Mouse (Mus musculus) hematopoietic stem cell, adult 5-6 weeks (primary cell): ENCODE measurements around the gene Igdcc3. TPM values are rescaled to one million over a fixed set of nuclear protein-coding genes. Genes with fewer than 3 reads are reported as not detected.

Source experiments
- ATAC-seq, 2 experiments: fragments of 125-278 bp in 1 of 2; replicated peaks in 1 of 2; 2 replicates each; pipeline ENCODE4 v1.8.0; 2016 to 2017; ENCODE audit warnings: inconsistent platforms in 2 of 2, mild to moderate bottlenecking in 2 of 2, moderate number of reproducible peaks in 2 of 2, low read depth in 1 of 2, moderate TSS enrichment in 1 of 2; ENCODE audit not compliant: low FRiP score in 2 of 2, poor library complexity in 2 of 2, severe bottlenecking in 2 of 2, insufficient read depth in 1 of 2, low TSS enrichment in 1 of 2
- total RNA-seq: library from RNA; stranded (forward); fragments of 172-1452, 232-1000 nt; gene quantifications from 2 replicates; pipeline ENCODE4 v1.2.3, GENCODE M21; 2017

The Igdcc3 gene
- not detected in 2 replicates for total RNA-seq

GRCm38 (mm10) chr9:65140936-65141305 is at the start of gene Igdcc3:
Igdcc3 (plus strand) TSS chr9:65141189.
- ATAC-seq, result no peak

DNA sequence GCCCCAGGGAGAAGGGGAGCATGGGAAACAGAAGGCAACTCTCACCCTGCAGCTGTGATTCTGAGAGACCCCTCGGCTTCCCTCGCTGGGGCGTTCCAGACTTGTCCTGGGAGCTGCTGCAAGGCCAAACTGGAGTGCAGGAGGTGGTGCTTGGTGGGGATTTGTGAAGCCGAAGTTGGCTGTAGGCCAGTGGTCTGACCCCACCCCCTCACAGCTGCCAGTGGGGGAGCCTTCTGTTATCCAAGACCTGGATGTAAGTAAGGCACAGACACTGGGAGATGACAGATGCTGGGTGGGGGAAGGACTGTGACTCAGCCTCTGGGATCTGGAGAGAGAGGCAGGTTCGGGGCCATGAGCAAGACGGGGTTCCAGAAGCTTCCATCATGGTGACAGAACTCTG is 46.8 kb upstream of the Igdcc3 start:
- ATAC-seq, result no peak

GRCm38 (mm10) chr9:65100991-65101685 is 39.9 kb upstream of the Igdcc3 start, which contains the start of gene Igdcc4:
Igdcc4 (plus strand) TSS chr9:65101486.
- no peak for ATAC-seq

DNA sequence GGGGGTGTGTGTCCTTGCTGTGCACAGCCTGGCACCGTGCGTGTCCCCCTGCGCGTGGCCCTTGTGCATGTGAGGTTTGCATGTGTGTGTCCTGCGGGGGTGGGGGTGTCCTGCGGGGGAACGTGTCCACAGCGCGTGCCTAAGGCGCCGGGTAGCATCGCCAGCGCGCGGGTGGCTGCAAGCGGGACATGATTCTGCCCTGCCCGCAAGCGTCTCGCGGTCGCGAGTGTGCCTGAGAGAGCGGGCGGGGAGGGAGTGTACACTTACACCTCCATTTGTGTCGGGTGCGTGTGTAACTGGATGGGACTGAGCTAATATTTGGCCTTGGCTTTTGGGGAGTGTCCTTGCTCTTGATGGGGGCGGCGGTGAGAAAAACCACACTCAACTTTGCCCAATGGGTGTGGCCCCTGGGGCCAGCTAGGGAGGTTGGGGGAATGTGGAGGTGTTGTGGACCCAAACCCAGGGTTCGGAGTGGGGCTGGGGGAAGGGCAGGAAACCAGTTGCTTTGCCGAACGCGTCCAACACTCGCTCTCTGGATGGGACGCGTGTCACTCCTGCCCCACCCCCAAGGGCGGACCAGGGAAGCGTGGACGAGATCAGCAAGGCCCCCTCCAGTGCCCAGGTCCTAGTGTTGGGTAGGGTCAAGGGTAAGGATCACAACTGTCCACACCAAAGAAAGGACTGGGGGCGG is 39.2 kb upstream of the Igdcc3 start:
- 0 out of 4 replicates have a peak, but pooled peaks of 1 of the 2 experiments have one; percentile 13 for ATAC-seq

DNA sequence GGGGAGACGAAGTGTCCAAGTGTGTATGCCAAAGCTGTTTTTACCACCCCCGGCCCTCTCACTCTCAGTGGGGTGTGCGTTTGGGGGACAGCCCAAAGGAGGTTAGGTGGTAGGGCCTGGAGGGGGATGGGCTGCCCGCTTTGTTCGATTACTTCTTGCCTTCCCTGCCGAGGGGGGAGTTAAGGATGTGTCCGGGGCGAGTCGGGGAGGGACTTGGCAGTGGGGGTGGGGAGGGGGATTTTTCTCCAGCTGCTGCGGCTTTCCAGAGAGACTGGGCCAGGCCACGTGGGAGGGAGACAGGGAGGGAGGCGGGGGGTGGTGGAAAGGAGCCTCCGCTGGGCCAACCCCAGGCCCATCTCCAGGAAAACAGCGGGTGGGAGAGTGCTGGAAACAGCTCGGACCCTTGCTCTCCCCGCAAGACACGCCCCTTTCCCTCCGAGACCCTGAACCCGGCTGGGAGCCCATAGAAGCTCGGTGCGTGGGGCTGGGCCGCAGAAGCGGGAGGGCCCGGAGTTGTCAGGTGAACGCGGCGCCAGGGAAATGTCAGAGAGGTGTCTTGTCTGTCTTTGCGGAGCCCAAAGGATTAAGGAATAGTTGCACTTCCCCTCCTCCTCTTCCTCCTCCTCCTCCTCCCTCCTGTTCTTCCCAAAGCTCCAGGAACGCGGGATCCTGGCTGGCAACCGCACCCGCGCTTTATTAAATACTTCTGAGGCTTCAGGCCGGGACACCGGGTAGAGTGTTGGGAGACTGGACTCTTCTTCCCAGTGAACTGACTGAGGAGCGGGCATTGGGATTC is 38.4 kb upstream of the Igdcc3 start:
- no peak for ATAC-seq

GRCm38 (mm10) chr9:65103173-65103752 is 37.7 kb upstream of the Igdcc3 start:
- no peak for ATAC-seq

DNA sequence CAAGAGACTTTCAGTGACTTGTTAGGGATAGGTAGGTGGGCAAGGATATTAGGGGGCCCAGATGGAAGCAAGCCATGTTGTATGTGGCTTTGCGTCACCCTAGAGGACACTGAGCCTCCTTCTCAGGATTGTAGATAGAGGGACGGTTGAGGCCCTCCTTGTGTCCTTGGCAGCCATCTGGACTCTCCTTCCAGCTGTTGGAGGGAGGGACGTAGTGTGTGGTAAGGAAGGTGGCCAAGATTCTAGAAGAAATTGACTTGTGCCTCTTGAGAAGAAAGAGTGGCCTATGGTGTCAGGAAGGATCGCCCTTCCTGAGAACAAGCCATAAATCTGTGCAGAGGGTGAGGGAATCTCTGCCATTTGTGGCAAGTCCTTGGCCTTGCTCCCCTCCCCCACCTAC is 34.2 kb upstream of the Igdcc3 start:
- no peak for ATAC-seq

- no peak for ATAC-seq
These were observed 33.1 kb upstream of the Igdcc3 start for GRCm38 (mm10) chr9:65107893-65108292.

- ATAC-seq, result no peak
These were observed 31.6 kb upstream of the Igdcc3 start for GRCm38 (mm10) chr9:65109132-65110072.

- ATAC-seq, result no peak
These were observed 29.3 kb upstream of the Igdcc3 start for GRCm38 (mm10) chr9:65111698-65112097.

- ATAC-seq, result 0 out of 4 replicates have a peak, but pooled peaks of 1 of the 2 experiments have one; percentile 10
These were observed 27.3 kb upstream of the Igdcc3 start for GRCm38 (mm10) chr9:65113694-65114093.

DNA sequence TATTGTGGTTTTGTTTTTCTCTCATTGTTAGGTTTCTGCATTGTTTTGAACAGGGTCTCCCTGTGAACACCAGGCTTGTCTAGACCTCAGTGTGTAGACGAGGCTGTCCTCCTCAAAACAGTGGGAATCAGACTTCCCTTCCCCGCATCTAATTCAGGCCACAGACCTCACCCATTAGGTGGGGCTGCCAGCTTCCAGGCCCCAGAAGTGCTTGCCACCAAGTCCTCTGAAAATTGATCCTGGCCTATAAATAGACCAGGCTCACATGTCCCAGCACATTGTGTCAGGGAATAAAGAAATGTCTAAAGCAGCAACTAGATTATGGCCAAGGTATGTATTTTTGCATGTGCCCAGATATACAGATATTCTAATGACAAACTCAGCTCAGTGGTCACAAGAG is 25.1 kb upstream of the Igdcc3 start:
- no peak for ATAC-seq

- no peak for ATAC-seq
These were observed 23.5 kb upstream of the Igdcc3 start for GRCm38 (mm10) chr9:65117516-65117915.

- ATAC-seq, result peak; percentile 63 to 83; a peak in 3 of 4 replicates
These were observed 20.1 kb upstream of the Igdcc3 start for GRCm38 (mm10) chr9:65120935-65121334.

- no peak for ATAC-seq
These were observed 18.4 kb upstream of the Igdcc3 start for GRCm38 (mm10) chr9:65122545-65122944.

- ATAC-seq, result peak; percentile 44 to 77; a peak in 2 of 4 replicates
These were observed 17.3 kb upstream of the Igdcc3 start for GRCm38 (mm10) chr9:65123552-65124168.
